Mouse (Mus musculus) bone marrow macrophage, adult 2 months (primary cell): Measurements from ENCODE around the gene Nfs1.

Experiments
- CTCF ChIP-seq: IDR thresholded peaks from 2 replicates; pipeline ENCODE4 v1.5.1; 2012; ENCODE audit warnings: low read depth, mild to moderate bottlenecking, low read length, moderate library complexity
- POLR2A ChIP-seq: IDR thresholded peaks from 2 replicates; pipeline ENCODE4 v1.6.1; 2012; ENCODE audit warnings: mild to moderate bottlenecking, low read depth, low read length, borderline replicate concordance

DNA sequence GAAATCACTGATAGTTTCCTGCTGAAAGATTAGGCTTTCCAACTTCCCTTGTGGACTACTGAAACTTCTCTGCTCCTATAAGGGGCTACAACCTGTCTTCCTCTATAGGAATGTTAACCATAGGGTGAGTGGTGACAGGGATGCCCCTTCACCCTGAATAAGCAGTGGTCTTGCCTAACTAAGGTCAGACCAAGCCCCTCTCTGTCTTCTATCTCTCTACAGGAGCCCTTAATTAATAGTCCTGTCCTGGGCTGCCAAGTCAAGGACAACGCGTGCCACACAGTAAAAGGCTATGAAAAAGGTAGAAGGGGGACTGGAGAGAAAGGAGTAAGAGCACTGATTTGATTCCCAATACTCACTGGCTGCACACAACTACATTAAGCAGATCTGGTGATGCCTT is 37.6 kb upstream of the Nfs1 start:
- TF ChIP-seq CTCF (no peak), POLR2A (no peak)
